Mouse (Mus musculus): ENCODE data around the gene Mgmt. TPM values are rescaled to one million over a fixed set of nuclear protein-coding genes. Genes with fewer than 3 reads are reported as not detected.

The Mgmt gene
- polyA plus RNA-seq, 1 experiment from 2014 or later = 1.6 TPM

GRCm38 (mm10) chr7:137009732-137010275 is 115.4 kb downstream of the Mgmt start:
- Histone ChIP-seq H3K4me1 (peaks cover 7% of the 10 kb centered on the region), H3K9ac (no peak overlapping the region), H3K4me2 (no peak overlapping the region), H3K4me3 (no peak overlapping the region), H3K27me3 (no peaks in the 10 kb centered on the region), H3K9me3 (replicated peaks) (no peaks in the 10 kb centered on the region), H3K36me3 (ENCODE audit: poor library complexity, severe bottlenecking) (no peaks in the 10 kb centered on the region), H3K27ac (no peak overlapping the region)
- peak; percentile 16; the same call in 1 of the 2 replicates for ATAC-seq
- 81% methylated on average over 19 of the region's 19 CpGs for WGBS

- no peaks in the 10 kb centered on the region for H3K9me3 ChIP-seq (replicated peaks)
- H3K9ac ChIP-seq = no peak overlapping the region
- WGBS = 91% methylated on average over 2 of the region's 2 CpGs
- no peaks in the 10 kb centered on the region for H3K36me3 ChIP-seq (ENCODE audit: poor library complexity, severe bottlenecking)
- no peak overlapping the region for H3K4me3 ChIP-seq
- ATAC-seq = no peak
- H3K27ac ChIP-seq = no peak overlapping the region
- no peaks in the 10 kb centered on the region for H3K27me3 ChIP-seq
- peaks cover 2% of the 10 kb centered on the region for H3K4me1 ChIP-seq
- no peak overlapping the region for H3K4me2 ChIP-seq
Measured at GRCm38 (mm10) chr7:137010451-137010850, 116.0 kb downstream of the Mgmt start.

GRCm38 (mm10) chr7:137012687-137013086 is 118.3 kb downstream of the Mgmt start:
- Histone ChIP-seq H3K27ac (no peak overlapping the region), H3K9me3 (replicated peaks) (no peaks in the 10 kb centered on the region), H3K4me1 (no peaks in the 10 kb centered on the region), H3K4me3 (no peak overlapping the region), H3K27me3 (no peaks in the 10 kb centered on the region), H3K36me3 (ENCODE audit: poor library complexity, severe bottlenecking) (no peaks in the 10 kb centered on the region), H3K9ac (no peak overlapping the region), H3K4me2 (no peak overlapping the region)
- ATAC-seq = no peak
- WGBS = 69% methylated on average over 8 of the region's 8 CpGs

- 71% methylated on average over 3 of the region's 3 CpGs for WGBS
- Histone ChIP-seq H3K27ac (no peak overlapping the region), H3K36me3 (ENCODE audit: poor library complexity, severe bottlenecking) (no peaks in the 10 kb centered on the region), H3K27me3 (no peaks in the 10 kb centered on the region), H3K9ac (no peak overlapping the region), H3K4me1 (no peaks in the 10 kb centered on the region), H3K9me3 (replicated peaks) (no peaks in the 10 kb centered on the region), H3K4me2 (no peak overlapping the region), H3K4me3 (no peak overlapping the region)
- ATAC-seq = no peak
Measured at GRCm38 (mm10) chr7:137013433-137013832, 119.0 kb downstream of the Mgmt start.

GRCm38 (mm10) chr7:137018614-137019013 is 124.2 kb downstream of the Mgmt start:
- Histone ChIP-seq H3K4me3 (no peak overlapping the region), H3K27me3 (no peaks in the 10 kb centered on the region; the same call in 1 of the 2 replicates), H3K27ac (no peak overlapping the region), H3K36me3 (ENCODE audit: poor library complexity, severe bottlenecking) (no peaks in the 10 kb centered on the region), H3K9ac (no peak overlapping the region), H3K4me2 (no peak overlapping the region), H3K9me3 (replicated peaks) (no peaks in the 10 kb centered on the region), H3K4me1 (0 out of 2 replicates have a peak, but pooled peaks cover 4% of the 10 kb centered on the region)
- WGBS = 93% methylated on average over 5 of the region's 5 CpGs
- ATAC-seq = no peak

- no peak overlapping the region for H3K4me2 ChIP-seq
- no peak overlapping the region for H3K27ac ChIP-seq
- 0 out of 2 replicates have a peak, but pooled peaks cover 4% of the 10 kb centered on the region for H3K4me1 ChIP-seq
- no peak overlapping the region for H3K9ac ChIP-seq
- 79% methylated on average over 6 of the region's 6 CpGs for WGBS
- no peak for ATAC-seq
- no peaks in the 10 kb centered on the region; the same call in 1 of the 2 replicates for H3K27me3 ChIP-seq
- H3K9me3 ChIP-seq (replicated peaks) = no peaks in the 10 kb centered on the region
- H3K36me3 ChIP-seq (ENCODE audit: poor library complexity, severe bottlenecking) = no peaks in the 10 kb centered on the region
- H3K4me3 ChIP-seq = no peak overlapping the region
Measured at GRCm38 (mm10) chr7:137020195-137020594, 125.8 kb downstream of the Mgmt start.

GRCm38 (mm10) chr7:137030789-137031188 is 136.4 kb downstream of the Mgmt start:
- peaks cover 6% of the 10 kb centered on the region for H3K9me3 ChIP-seq (replicated peaks)
- H3K9ac ChIP-seq = no peak overlapping the region
- no peak overlapping the region for H3K4me3 ChIP-seq
- H3K36me3 ChIP-seq (ENCODE audit: poor library complexity, severe bottlenecking) = no peaks in the 10 kb centered on the region
- H3K4me2 ChIP-seq = no peak overlapping the region
- no peak overlapping the region for H3K27ac ChIP-seq
- ATAC-seq = no peak
- no peaks in the 10 kb centered on the region for H3K27me3 ChIP-seq
- 80% methylated on average over 4 of the region's 4 CpGs for WGBS
- H3K4me1 ChIP-seq = peaks cover 2% of the 10 kb centered on the region; the same call in 1 of the 2 replicates

GRCm38 (mm10) chr7:137033177-137033576 is 138.8 kb downstream of the Mgmt start:
- Histone ChIP-seq H3K9ac (no peak overlapping the region), H3K4me1 (peaks cover 18% of the 10 kb centered on the region), H3K27ac (no peak overlapping the region), H3K4me2 (no peak overlapping the region), H3K36me3 (ENCODE audit: poor library complexity, severe bottlenecking) (no peaks in the 10 kb centered on the region), H3K27me3 (peaks cover 13% of the 10 kb centered on the region), H3K4me3 (no peak overlapping the region), H3K9me3 (replicated peaks) (peaks cover 6% of the 10 kb centered on the region)
- 95% methylated on average over 12 of the region's 12 CpGs for WGBS
- no peak for ATAC-seq

GRCm38 (mm10) chr7:137034986-137035385 is 140.6 kb downstream of the Mgmt start:
- Histone ChIP-seq H3K4me2 (no peak overlapping the region), H3K4me1 (peaks cover 28% of the 10 kb centered on the region), H3K36me3 (ENCODE audit: poor library complexity, severe bottlenecking) (no peaks in the 10 kb centered on the region), H3K27me3 (peaks cover 17% of the 10 kb centered on the region), H3K27ac (no peak overlapping the region), H3K9ac (no peak overlapping the region), H3K9me3 (replicated peaks) (peaks cover 6% of the 10 kb centered on the region), H3K4me3 (no peak overlapping the region)
- no peak for ATAC-seq
- 91% methylated on average over 3 of the region's 3 CpGs for WGBS

GRCm38 (mm10) chr7:137035916-137036315 is 141.5 kb downstream of the Mgmt start:
- 48% methylated on average over 5 of the region's 5 CpGs for WGBS
- H3K27ac ChIP-seq = no peak overlapping the region
- peaks cover 17% of the 10 kb centered on the region for H3K27me3 ChIP-seq
- no peak overlapping the region for H3K9ac ChIP-seq
- no peak for ATAC-seq
- H3K9me3 ChIP-seq (replicated peaks) = peaks cover 6% of the 10 kb centered on the region
- peaks cover 34% of the 10 kb centered on the region for H3K4me1 ChIP-seq
- no peak overlapping the region for H3K4me2 ChIP-seq
- no peak overlapping the region for H3K4me3 ChIP-seq
- no peaks in the 10 kb centered on the region for H3K36me3 ChIP-seq (ENCODE audit: poor library complexity, severe bottlenecking)

GRCm38 (mm10) chr7:137037471-137037870 is 143.1 kb downstream of the Mgmt start:
- no peak overlapping the region for H3K4me3 ChIP-seq
- WGBS = 91% methylated on average over 4 of the region's 4 CpGs
- H3K9ac ChIP-seq = no peak overlapping the region
- no peaks in the 10 kb centered on the region for H3K36me3 ChIP-seq (ENCODE audit: poor library complexity, severe bottlenecking)
- no peak for ATAC-seq
- peaks cover 6% of the 10 kb centered on the region for H3K9me3 ChIP-seq (replicated peaks)
- no peak overlapping the region for H3K27ac ChIP-seq
- peaks cover 36% of the 10 kb centered on the region for H3K4me1 ChIP-seq
- no peak overlapping the region for H3K4me2 ChIP-seq
- H3K27me3 ChIP-seq = peaks cover 17% of the 10 kb centered on the region

GRCm38 (mm10) chr7:137037872-137038271 is 143.5 kb downstream of the Mgmt start:
- no peak for ATAC-seq
- H3K4me1 ChIP-seq = peaks cover 36% of the 10 kb centered on the region
- H3K27me3 ChIP-seq = peaks cover 17% of the 10 kb centered on the region
- peaks cover 6% of the 10 kb centered on the region for H3K9me3 ChIP-seq (replicated peaks)
- no peak overlapping the region for H3K4me2 ChIP-seq
- no peaks in the 10 kb centered on the region for H3K36me3 ChIP-seq (ENCODE audit: poor library complexity, severe bottlenecking)
- no peak overlapping the region for H3K4me3 ChIP-seq
- no peak overlapping the region for H3K27ac ChIP-seq
- no peak overlapping the region for H3K9ac ChIP-seq
- 52% methylated on average over 5 of the region's 5 CpGs for WGBS

- Histone ChIP-seq H3K4me1 (peaks cover 36% of the 10 kb centered on the region), H3K4me3 (no peak overlapping the region), H3K9ac (no peak overlapping the region), H3K4me2 (no peak overlapping the region), H3K9me3 (replicated peaks) (peaks cover 6% of the 10 kb centered on the region), H3K27ac (no peak overlapping the region), H3K27me3 (peaks cover 17% of the 10 kb centered on the region), H3K36me3 (ENCODE audit: poor library complexity, severe bottlenecking) (no peaks in the 10 kb centered on the region)
- ATAC-seq = no peak
- 68% methylated on average over 10 of the region's 10 CpGs for WGBS
Measured at GRCm38 (mm10) chr7:137038311-137038945, 144.0 kb downstream of the Mgmt start.
